9 mouse cellular contexts compared by ENCODE assay signal in genomic region chr11:5057541-5057855, GRCm38 (mm10). TPM values are rescaled to one million over a fixed set of nuclear protein-coding genes. Genes with fewer than 3 reads are reported as not detected.
A peak's percentile ranks its signal among the peaks of the same experiment; 100 is the strongest.
DNase-seq lines count a peak whose midpoint lies in the region; ATAC-seq and TF ChIP-seq lines count a peak whose summit lies in the region.
"Had no signal": no experiment of that assay in that cellular context is flagged by ENCODE, and none has a peak within 500 bp of the region (broad histone marks: within the 10 kb centered on the region; RNA-seq: fewer than 3 reads in every experiment).

No protein-coding gene starts in this region.

- peaks cover 85% of the 10 kb centered on the region for H3K27me3 ChIP-seq in embryonic facial prominence, embryonic 10.5 days (replicated peaks; ENCODE audit: low read depth, poor library complexity, severe bottlenecking)
- H3K27me3 ChIP-seq in hindbrain, postnatal 0 days (ENCODE audit: insufficient read depth, low read length) = peaks cover 18% of the 10 kb centered on the region
- H3K27me3 ChIP-seq in midbrain, postnatal 0 days (ENCODE audit: insufficient read depth, low read length) = peaks cover 38% of the 10 kb centered on the region

- H3K4me3 ChIP-seq in embryonic facial prominence, embryonic 10.5 days = peak overlapping the region; percentile 62
- peak overlapping the region; percentile 46 for H3K4me3 ChIP-seq in hindbrain, postnatal 0 days (ENCODE audit: low read length)
- H3K4me3 ChIP-seq in midbrain, postnatal 0 days (ENCODE audit: low read depth, low read length) = peak overlapping the region; percentile 47

- TF ChIP-seq CTCF in hindbrain, postnatal 0 days (IDR thresholded peaks at IDR 0.05; ENCODE audit: low read depth) = no peak
- TF ChIP-seq CTCF in midbrain, postnatal 0 days (IDR thresholded peaks at IDR 0.05) = no peak

- peaks cover 5% of the 10 kb centered on the region; the same call in 1 of the 2 replicates for H3K36me3 ChIP-seq in embryonic facial prominence, embryonic 10.5 days (replicated peaks)
- H3K36me3 ChIP-seq in hindbrain, postnatal 0 days (ENCODE audit: insufficient read depth, low read length) = 0 out of 2 replicates have a peak, but pooled peaks cover 4% of the 10 kb centered on the region
- peaks cover 7% of the 10 kb centered on the region for H3K36me3 ChIP-seq in midbrain, postnatal 0 days (ENCODE audit: insufficient read depth, low read length)

- peak overlapping the region; percentile 43 for H3K9ac ChIP-seq in hindbrain, postnatal 0 days (replicated peaks; ENCODE audit: low read length)
- H3K9ac ChIP-seq in midbrain, postnatal 0 days (replicated peaks; ENCODE audit: low read length, poor library complexity, severe bottlenecking) = peak overlapping the region; percentile 67; the same call in 1 of the 2 replicates

- H3K4me1 ChIP-seq in embryonic facial prominence, embryonic 10.5 days = peaks cover 71% of the 10 kb centered on the region
- peaks cover 15% of the 10 kb centered on the region for H3K4me1 ChIP-seq in hindbrain, postnatal 0 days (ENCODE audit: insufficient read depth, low read length)
- peaks cover 5% of the 10 kb centered on the region; the same call in 1 of the 2 replicates for H3K4me1 ChIP-seq in midbrain, postnatal 0 days (ENCODE audit: insufficient read depth, low read length)

- WGBS in embryonic facial prominence, embryonic 10.5 days = 15% methylated on average over 8 of the region's 8 CpGs
- 14% methylated on average over 7 of the region's 8 CpGs for WGBS in hindbrain, postnatal 0 days
- WGBS in midbrain, postnatal 0 days = 16% methylated on average over 8 of the region's 8 CpGs

- no peaks in the 10 kb centered on the region for H3K9me3 ChIP-seq in embryonic facial prominence, embryonic 10.5 days
- no peaks in the 10 kb centered on the region for H3K9me3 ChIP-seq in hindbrain, postnatal 0 days (ENCODE audit: low read length)
- no peaks in the 10 kb centered on the region for H3K9me3 ChIP-seq in midbrain, postnatal 0 days (ENCODE audit: low read length)

- no peak for ATAC-seq in hindbrain, postnatal 0 days
- ATAC-seq in midbrain, postnatal 0 days (ENCODE audit: low FRiP score) = no peak
- ATAC-seq: inflammation-experienced regulatory T-cells, adult 6 months had no signal

- peak; percentile 21 for DNase-seq in kidney, adult 9 months
- DNase-seq in kidney, postnatal 25 days = no peak
- DNase-seq in embryonic facial prominence, embryonic 10.5 days (ENCODE audit: low spot score) = peak; percentile 35
- DNase-seq in hindbrain, postnatal 0 days (ENCODE audit: low spot score) = no peak
- no peak for DNase-seq in midbrain, postnatal 0 days (ENCODE audit: low spot score)
- no peak for DNase-seq in adrenal gland, postnatal 25 days
- no peak for DNase-seq in cerebellum, adult 8-10 months
- no peak for DNase-seq in kidney, postnatal 36 days

- 0 out of 2 replicates have a peak overlapping the region, but pooled peaks have one; percentile 48 for H3K27ac ChIP-seq in embryonic facial prominence, embryonic 10.5 days (replicated peaks)
- no peak overlapping the region for H3K27ac ChIP-seq in hindbrain, postnatal 0 days
- no peak overlapping the region for H3K27ac ChIP-seq in midbrain, postnatal 0 days (ENCODE audit: low read depth, low read length)

- H3K4me2 ChIP-seq in hindbrain, postnatal 0 days (ENCODE audit: low read depth, low read length) = peak overlapping the region; percentile 88
- H3K4me2 ChIP-seq in midbrain, postnatal 0 days (ENCODE audit: low read depth, low read length, poor library complexity, severe bottlenecking) = peak overlapping the region; percentile 89

RNA-seq across cellular contexts. Expression of gene Rasl10a, which starts 0.4 kb away (rescaled TPM):
- polyA plus RNA-seq in embryonic facial prominence, embryonic 10.5 days (2016; fragmentation: Nextera tagmentation; extraction: Ambion mirVana) = 0.54 and 0.56 TPM in 2 replicates
- 4.7 and 4.8 TPM in 2 replicates for total RNA-seq in hindbrain, postnatal 0 days (2014; rRNA removed)
- 4.5 and 4.7 TPM in 2 replicates for polyA plus RNA-seq in hindbrain, postnatal 0 days (2015; fragmentation: Nextera tagmentation; extraction: Ambion mirVana)
- total RNA-seq in midbrain, postnatal 0 days (2014; rRNA removed) = 3.1 and 6.2 TPM in 2 replicates
- polyA plus RNA-seq in midbrain, postnatal 0 days (2015; fragmentation: Nextera tagmentation; extraction: Ambion mirVana) = 3.6 and 4.6 TPM in 2 replicates
- total RNA-seq in adrenal gland, postnatal 25 days (2021) = 0.39 TPM in 1 of 2 replicates, not detected in the other
- polyA plus RNA-seq: inflammation-experienced regulatory T-cells, adult 6 months had no signal

RNA-seq across cellular contexts. Expression of gene Gas2l1, which starts 7.6 kb away (rescaled TPM):
- 25.3 and 25.7 TPM in 2 replicates for polyA plus RNA-seq in embryonic facial prominence, embryonic 10.5 days (2016; fragmentation: Nextera tagmentation; extraction: Ambion mirVana)
- total RNA-seq in hindbrain, postnatal 0 days (2014; rRNA removed) = 38.1 and 40.2 TPM in 2 replicates
- polyA plus RNA-seq in hindbrain, postnatal 0 days (2015; fragmentation: Nextera tagmentation; extraction: Ambion mirVana) = 16.3 and 17.3 TPM in 2 replicates
- 33.8 and 43.8 TPM in 2 replicates for total RNA-seq in midbrain, postnatal 0 days (2014; rRNA removed)
- polyA plus RNA-seq in midbrain, postnatal 0 days (2015; fragmentation: Nextera tagmentation; extraction: Ambion mirVana) = 17.6 and 18.5 TPM in 2 replicates
- 42.4 and 46.1 TPM in 2 replicates for total RNA-seq in adrenal gland, postnatal 25 days (2021)

RNA-seq across cellular contexts. Expression of gene Rhbdd3, which starts 41.2 kb away (rescaled TPM):
- polyA plus RNA-seq in embryonic facial prominence, embryonic 10.5 days (2016; fragmentation: Nextera tagmentation; extraction: Ambion mirVana) = 30.8 and 31.9 TPM in 2 replicates
- total RNA-seq in hindbrain, postnatal 0 days (2014; rRNA removed) = 48.8 and 54.5 TPM in 2 replicates
- polyA plus RNA-seq in hindbrain, postnatal 0 days (2015; fragmentation: Nextera tagmentation; extraction: Ambion mirVana) = 39.1 and 42.2 TPM in 2 replicates
- total RNA-seq in midbrain, postnatal 0 days (2014; rRNA removed) = 48.0 and 67.1 TPM in 2 replicates
- 50.4 and 54.6 TPM in 2 replicates for polyA plus RNA-seq in midbrain, postnatal 0 days (2015; fragmentation: Nextera tagmentation; extraction: Ambion mirVana)
- total RNA-seq in adrenal gland, postnatal 25 days (2021) = 18.8 and 27.9 TPM in 2 replicates

RNA-seq across cellular contexts. Expression of gene Ewsr1, which starts 41.6 kb away (rescaled TPM):
- 961 and 969 TPM in 2 replicates for polyA plus RNA-seq in embryonic facial prominence, embryonic 10.5 days (2016; fragmentation: Nextera tagmentation; extraction: Ambion mirVana)
- 337 and 384 TPM in 2 replicates for total RNA-seq in hindbrain, postnatal 0 days (2014; rRNA removed)
- 371 and 412 TPM in 2 replicates for polyA plus RNA-seq in hindbrain, postnatal 0 days (2015; fragmentation: Nextera tagmentation; extraction: Ambion mirVana)
- 315 and 338 TPM in 2 replicates for total RNA-seq in midbrain, postnatal 0 days (2014; rRNA removed)
- polyA plus RNA-seq in midbrain, postnatal 0 days (2015; fragmentation: Nextera tagmentation; extraction: Ambion mirVana) = 353 and 371 TPM in 2 replicates
- total RNA-seq in adrenal gland, postnatal 25 days (2021) = 361 and 374 TPM in 2 replicates

Comparison
In these comparisons a context has a peak if more than half of its experiments do, and no peak if none do; other contexts are left out.
1. DNase-seq: peak in kidney, adult 9 months (single experiment) and embryonic facial prominence, embryonic 10.5 days (single experiment); none in kidney, postnatal 25 days (0 of 2), hindbrain, postnatal 0 days (single experiment), midbrain, postnatal 0 days (single experiment), adrenal gland, postnatal 25 days (single experiment), cerebellum, adult 8-10 months (single experiment) and kidney, postnatal 36 days (0 of 2).
2. Peak in every context shown above with its lines, with median percentiles within 50 percentile points of each other: H3K4me3 ChIP-seq.